Mouse (Mus musculus): ENCODE measurements around the gene 1110008P14Rik. TPM values are rescaled to one million over a fixed set of nuclear protein-coding genes. Genes with fewer than 3 reads are reported as not detected.
A peak's percentile ranks its signal among the peaks of the same experiment; 100 is the strongest.

The 1110008P14Rik gene
- total RNA-seq, 1 experiment from 2014 or later = 2.1 TPM

GRCm38 (mm10) chr2:32412742-32413531 lies 31.2 kb upstream of the 1110008P14Rik start:
- no peak for ATAC-seq (replicated peaks; ENCODE audit: low read depth, poor library complexity, severe bottlenecking)

GRCm38 (mm10) chr2:32411407-32411806 lies 29.7 kb upstream of the 1110008P14Rik start:
- no peak for ATAC-seq (replicated peaks; ENCODE audit: low read depth, poor library complexity, severe bottlenecking)

GRCm38 (mm10) chr2:32408429-32409424 lies 27.0 kb upstream of the 1110008P14Rik start:
- ATAC-seq (replicated peaks; ENCODE audit: low read depth, poor library complexity, severe bottlenecking) = no peak

- ATAC-seq (replicated peaks; ENCODE audit: low read depth, poor library complexity, severe bottlenecking) = no peak
Measured at GRCm38 (mm10) chr2:32407144-32407824, 25.5 kb upstream of the 1110008P14Rik start.

GRCm38 (mm10) chr2:32404663-32405062 lies 22.9 kb upstream of the 1110008P14Rik start:
- ATAC-seq (replicated peaks; ENCODE audit: low read depth, poor library complexity, severe bottlenecking) = peak; percentile 93

GRCm38 (mm10) chr2:32396695-32397094 lies 15.0 kb upstream of the 1110008P14Rik start:
- no peak for ATAC-seq (replicated peaks; ENCODE audit: low read depth, poor library complexity, severe bottlenecking)

GRCm38 (mm10) chr2:32395946-32396621 lies 14.3 kb upstream of the 1110008P14Rik start:
- ATAC-seq (replicated peaks; ENCODE audit: low read depth, poor library complexity, severe bottlenecking) = peak; percentile 86

GRCm38 (mm10) chr2:32395484-32395945 lies 13.8 kb upstream of the 1110008P14Rik start, which contains the start of gene Ptges2:
Ptges2 (plus strand) TSS chr2:32395896.
- peak; percentile 81 for ATAC-seq (replicated peaks; ENCODE audit: low read depth, poor library complexity, severe bottlenecking)

- peak; percentile 28 for ATAC-seq (replicated peaks; ENCODE audit: low read depth, poor library complexity, severe bottlenecking)
Measured at GRCm38 (mm10) chr2:32394973-32395372, 13.2 kb upstream of the 1110008P14Rik start.

- no peak for ATAC-seq (replicated peaks; ENCODE audit: low read depth, poor library complexity, severe bottlenecking)
Measured at GRCm38 (mm10) chr2:32392063-32392462, 10.3 kb upstream of the 1110008P14Rik start.

- no peak for ATAC-seq (replicated peaks; ENCODE audit: low read depth, poor library complexity, severe bottlenecking)
Measured at GRCm38 (mm10) chr2:32390871-32391270, 9.1 kb upstream of the 1110008P14Rik start.

- no peak for ATAC-seq (replicated peaks; ENCODE audit: low read depth, poor library complexity, severe bottlenecking)
Measured at GRCm38 (mm10) chr2:32389157-32389556, 7.4 kb upstream of the 1110008P14Rik start.

- ATAC-seq (replicated peaks; ENCODE audit: low read depth, poor library complexity, severe bottlenecking) = no peak
Measured at GRCm38 (mm10) chr2:32387706-32388490, 6.2 kb upstream of the 1110008P14Rik start, which contains the start of gene Lcn2. Lcn2 (minus strand) TSS chr2:32388252.

- ATAC-seq (replicated peaks; ENCODE audit: low read depth, poor library complexity, severe bottlenecking) = no peak
Measured at GRCm38 (mm10) chr2:32382689-32383088, 951 bp upstream of the 1110008P14Rik start.

- ATAC-seq (replicated peaks; ENCODE audit: low read depth, poor library complexity, severe bottlenecking) = 0 out of 2 replicates have a peak, but pooled peaks have one; percentile 10
Measured at GRCm38 (mm10) chr2:32381141-32381774, 480 bp downstream of the 1110008P14Rik start.

- no peak for ATAC-seq (replicated peaks; ENCODE audit: low read depth, poor library complexity, severe bottlenecking)
Measured at GRCm38 (mm10) chr2:32380001-32380500, 1.7 kb downstream of the 1110008P14Rik start.

GRCm38 (mm10) chr2:32376963-32377362 lies 4.8 kb downstream of the 1110008P14Rik start:
- no peak for ATAC-seq (replicated peaks; ENCODE audit: low read depth, poor library complexity, severe bottlenecking)

Data from common myeloid progenitor, adult 5-6 weeks (primary cell).